Mouse (Mus musculus) ES-E14 (cell line): Measurements from ENCODE around the gene Trio. TPM values are rescaled to one million over a fixed set of nuclear protein-coding genes. Genes with fewer than 3 reads are reported as not detected.

Experiments
- DNase-seq: peaks from one replicate; pipeline ENCODE4 v3.0.0-alpha.2; 2013; ENCODE audit warnings: low read depth, low spot score
- H3K27ac ChIP-seq: 2 replicates; pipeline ENCODE4 v1.5.1; 2012; ENCODE audit warnings: low read depth, mild to moderate bottlenecking, low read length, moderate library complexity, mixed read lengths; ENCODE audit not compliant: poor library complexity, insufficient read depth, severe bottlenecking
- H3K36me3 ChIP-seq: 2 replicates; pipeline ENCODE4 v1.6.1; 2012; ENCODE audit warnings: mild to moderate bottlenecking, low read length, moderate library complexity, mixed read lengths; ENCODE audit not compliant: control insufficient read depth, poor library complexity, insufficient read depth, severe bottlenecking
- H3K4me1 ChIP-seq, 2 experiments: fragments of 150-350 bp in 1 of 2; sonication (generic) in 1 of 2; 2 replicates each; pipeline ENCODE4 v1.6.1; 2012; ENCODE audit warnings: low read length in 2 of 2, mild to moderate bottlenecking in 1 of 2, mixed read lengths in 1 of 2; ENCODE audit not compliant: control insufficient read depth in 2 of 2, insufficient read depth in 2 of 2, poor library complexity in 1 of 2
- H3K4me3 ChIP-seq, 2 experiments: fragments of 150-350 bp in 1 of 2; sonication (generic) in 1 of 2; 2 replicates each; pipeline ENCODE4 v1.5.1; 2012; ENCODE audit warnings: low read length in 2 of 2, low read depth in 1 of 2, mild to moderate bottlenecking in 1 of 2, mixed read lengths in 1 of 2; ENCODE audit not compliant: insufficient read depth in 1 of 2, poor library complexity in 1 of 2, severe bottlenecking in 1 of 2
- H3K9ac ChIP-seq: 2 replicates; pipeline ENCODE4 v1.6.1; 2012; ENCODE audit warnings: low read depth, mild to moderate bottlenecking, low read length, mixed read lengths; ENCODE audit not compliant: poor library complexity, insufficient read depth, severe bottlenecking
- H3K9me3 ChIP-seq: fragments of 150-350 bp; sonication (generic); 2 replicates; pipeline ENCODE4 v1.6.1; 2012; ENCODE audit warnings: low read depth, mild to moderate bottlenecking, low read length; ENCODE audit not compliant: control insufficient read depth, insufficient read depth
- CHD2 ChIP-seq: IDR thresholded peaks from 2 replicates; pipeline ENCODE4 v1.6.1; 2014; ENCODE audit warnings: mild to moderate bottlenecking, low read depth, low read length, inconsistent platforms
- HCFC1 ChIP-seq: IDR thresholded peaks from 2 replicates; pipeline ENCODE4 v1.6.1; 2012; ENCODE audit warnings: low read length, inconsistent platforms, borderline replicate concordance; ENCODE audit not compliant: insufficient read depth
- MAFK ChIP-seq: IDR thresholded peaks from 2 replicates; pipeline ENCODE4 v1.6.1; 2014; ENCODE audit warnings: mild to moderate bottlenecking, low read depth, low read length, inconsistent platforms; ENCODE audit not compliant: insufficient read depth
- ZC3H11A ChIP-seq: IDR thresholded peaks from 2 replicates; pipeline ENCODE4 v1.6.1; 2012; ENCODE audit warnings: low read depth, mild to moderate bottlenecking, inconsistent platforms, low read length, borderline replicate concordance
- ZNF384 ChIP-seq: IDR thresholded peaks from 2 replicates; pipeline ENCODE4 v1.6.1; 2012; ENCODE audit warnings: low read depth, low read length, inconsistent platforms
- in situ Hi-C, 2 experiments: fragments of 600-800 bp; cut with MboI; formaldehyde crosslinking; loops; one replicate each; pipeline ENCODE4 v1.15.1; 2025; ENCODE audit warnings: low sequenced_read_pairs in 2 of 2, inconsistent platforms in 1 of 2; ENCODE audit not compliant: unreplicated experiment in 2 of 2
- total RNA-seq: library from RNA; depleted of rRNA; stranded (reverse); fragments of 300-350 nt; gene quantifications from 2 replicates; pipeline ENCODE4 v1.2.3, GENCODE M21; 2012

Trio gene
- total RNA-seq, 1 experiment: 34.4 TPM

DNA sequence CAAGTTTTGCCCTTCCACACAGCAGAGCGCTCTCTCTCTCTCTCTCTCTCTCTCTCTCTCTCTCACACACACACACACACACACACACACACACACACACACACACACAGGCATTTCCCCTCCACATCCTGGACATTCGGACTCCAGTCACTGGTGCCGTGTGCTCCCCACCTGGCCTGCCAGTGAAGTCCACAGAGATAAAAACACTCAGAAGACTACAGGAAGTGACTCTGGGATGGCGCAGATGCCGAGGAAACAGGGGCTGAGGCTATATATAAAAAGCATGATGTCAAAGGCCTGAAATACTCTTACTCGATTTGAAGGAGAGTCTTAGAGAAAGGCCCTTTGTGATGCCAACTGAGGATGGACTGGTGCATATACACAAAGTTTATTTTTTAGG lies 166.5 kb downstream of the Trio start:
- no peaks in the 10 kb centered on the region for H3K9me3 ChIP-seq
- H3K27ac ChIP-seq: no peak overlapping the region
- no peak overlapping the region for H3K9ac ChIP-seq
- H3K36me3 ChIP-seq: peaks cover 4% of the 10 kb centered on the region; the same call in 1 of the 2 replicates
- no peak for DNase-seq
- peaks cover 0 to 6% of the 10 kb centered on the region in 2 experiments; a peak in 1 of 4 replicates for H3K4me1 ChIP-seq
- in situ Hi-C loops: no loop called here
- TF ChIP-seq ZNF384: no peak
- TF ChIP-seq CHD2: no peak
- TF ChIP-seq MAFK: no peak
- TF ChIP-seq ZC3H11A: no peak
- no peak for TF ChIP-seq HCFC1
- no peak overlapping the region for H3K4me3 ChIP-seq

- TF ChIP-seq ZC3H11A (no peak), CHD2 (no peak), HCFC1 (no peak), ZNF384 (no peak), MAFK (no peak)
- Histone ChIP-seq H3K27ac (no peak overlapping the region), H3K4me3 (no peak overlapping the region), H3K9ac (no peak overlapping the region), H3K36me3 (peaks cover 4% of the 10 kb centered on the region; the same call in 1 of the 2 replicates), H3K9me3 (no peaks in the 10 kb centered on the region), H3K4me1 (peaks cover 0 to 6% of the 10 kb centered on the region in 2 experiments; a peak in 1 of 4 replicates)
- in situ Hi-C loops: no loop called here
- no peak for DNase-seq
Measured at GRCm38 (mm10) chr15:27858179-27858819, 167.3 kb downstream of the Trio start.

DNA sequence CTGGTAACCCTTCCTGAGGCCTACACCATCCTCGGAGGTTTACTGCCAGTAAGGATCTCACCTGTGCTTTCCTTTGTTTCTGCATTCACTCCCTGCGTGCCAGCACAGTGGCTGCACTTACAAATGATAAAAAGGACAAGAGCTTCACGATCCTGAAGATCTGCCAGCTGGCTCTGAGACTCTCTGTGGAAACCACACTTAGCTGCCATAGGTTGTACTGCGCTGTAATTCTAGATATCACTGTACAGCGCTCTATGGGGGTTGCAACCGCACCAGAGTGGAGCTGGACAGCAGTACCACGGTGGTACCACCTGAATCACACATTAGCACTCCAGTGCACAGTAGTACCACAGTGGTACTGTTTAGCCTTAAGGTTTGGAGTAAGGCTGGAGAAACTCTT lies 168.4 kb downstream of the Trio start:
- H3K27ac ChIP-seq: no peak overlapping the region
- no peak for DNase-seq
- no peaks in the 10 kb centered on the region for H3K9me3 ChIP-seq
- peaks cover 0 to 6% of the 10 kb centered on the region in 2 experiments; a peak in 1 of 4 replicates for H3K4me1 ChIP-seq
- H3K36me3 ChIP-seq: peaks cover 4% of the 10 kb centered on the region; the same call in 1 of the 2 replicates
- H3K4me3 ChIP-seq: no peak overlapping the region
- in situ Hi-C loops: no loop called here
- no peak for TF ChIP-seq ZNF384
- no peak for TF ChIP-seq CHD2
- TF ChIP-seq ZC3H11A: no peak
- no peak for TF ChIP-seq HCFC1
- no peak for TF ChIP-seq MAFK
- no peak overlapping the region for H3K9ac ChIP-seq

DNA sequence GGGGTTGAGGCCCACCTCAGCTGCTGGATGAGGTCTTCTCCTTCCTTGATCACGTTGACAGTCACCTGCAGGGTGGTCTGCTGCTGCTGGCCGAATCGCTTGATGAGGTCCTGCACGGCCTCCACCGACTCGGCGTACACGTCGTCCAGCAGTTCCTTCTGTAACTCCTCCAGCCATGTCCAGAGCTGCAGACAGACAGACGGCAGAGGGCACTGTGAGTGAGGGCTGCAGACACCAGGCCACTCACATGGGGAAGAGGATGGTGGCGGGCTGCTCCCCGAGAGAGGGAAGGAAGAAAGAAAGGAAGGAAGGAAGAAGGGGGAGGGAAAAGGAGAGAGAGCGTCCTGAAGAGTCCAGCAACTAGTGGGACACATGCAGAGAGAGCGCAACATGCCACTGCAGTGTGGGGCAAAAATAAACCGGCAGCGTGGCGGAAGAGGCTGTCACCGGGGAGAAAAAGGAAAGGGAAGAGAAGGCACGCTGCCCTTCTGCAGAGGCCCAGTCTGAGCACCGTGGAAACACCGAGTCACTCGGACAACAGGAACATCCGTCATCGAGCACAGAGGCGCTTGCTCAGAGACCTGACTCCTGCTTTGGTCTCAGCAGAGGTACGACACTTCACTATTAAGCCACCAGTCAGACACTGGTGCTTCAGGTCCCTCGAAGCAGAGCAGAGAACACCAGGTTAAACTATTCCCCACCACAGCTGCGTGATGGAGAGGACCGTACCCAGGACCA lies 169.4 kb downstream of the Trio start:
- in situ Hi-C loops: no loop called here
- no peak overlapping the region for H3K27ac ChIP-seq
- no peak for DNase-seq
- no peak for TF ChIP-seq CHD2
- TF ChIP-seq ZC3H11A: no peak
- TF ChIP-seq MAFK: no peak
- TF ChIP-seq ZNF384: no peak
- TF ChIP-seq HCFC1: no peak
- no peak overlapping the region for H3K9ac ChIP-seq
- H3K9me3 ChIP-seq: no peaks in the 10 kb centered on the region
- peaks cover 0 to 6% of the 10 kb centered on the region in 2 experiments; a peak in 1 of 4 replicates for H3K4me1 ChIP-seq
- peaks cover 6% of the 10 kb centered on the region; the same call in 1 of the 2 replicates for H3K36me3 ChIP-seq
- no peak overlapping the region for H3K4me3 ChIP-seq
